Mouse (Mus musculus) gastrocnemius, adult 8-10 months (tissue): ENCODE results near the gene Mapkapk5. TPM values are rescaled to one million over a fixed set of nuclear protein-coding genes. Genes with fewer than 3 reads are reported as not detected.
"Not testable (repeated sequence)": the region's sequence is repeated elsewhere in the genome, so short reads cannot be mapped to it uniquely, and the experiment has no call there.

Experiments
- DNase-seq, 2 experiments: peaks; one replicate each; pipeline ENCODE4 v3.0.0; 2022; ENCODE audit warnings: low spot score in 2 of 2
- total RNA-seq, 4 experiments: library from RNA; stranded (reverse); gene quantifications; 2 replicates each; pipeline ENCODE4 v1.2.4; 2022

Gene Mapkapk5
- total RNA-seq, 4 experiments from 2014 or later: 112 to 152 (median 133) TPM

- peak; percentile 79 to 85 for DNase-seq
Measured at GRCm38 (mm10) chr5:121564468-121564895, 18.8 kb upstream of the Mapkapk5 start.

- no peak for DNase-seq
Measured at GRCm38 (mm10) chr5:121562436-121562835, 16.7 kb upstream of the Mapkapk5 start.

GRCm38 (mm10) chr5:121549196-121549595 lies 3.5 kb upstream of the Mapkapk5 start:
- DNase-seq: peak; percentile 46 to 75

- no peak for DNase-seq
Measured at GRCm38 (mm10) chr5:121547084-121547483, 1.4 kb upstream of the Mapkapk5 start.

GRCm38 (mm10) chr5:121546530-121546895 lies 808 bp upstream of the Mapkapk5 start:
- no peak for DNase-seq

- DNase-seq: peak in 1 of 2 experiments; percentile 20
Measured at GRCm38 (mm10) chr5:121544910-121545792, 554 bp downstream of the Mapkapk5 start, which contains the start of the genes Adam1a and Gm42878. TSS of gene Adam1a (minus strand) at chr5:121545482. TSS of gene Gm42878 (minus strand) at chr5:121545482.

GRCm38 (mm10) chr5:121543370-121543769 lies 2.3 kb downstream of the Mapkapk5 start:
- no peak for DNase-seq

GRCm38 (mm10) chr5:121541235-121541634 lies 4.5 kb downstream of the Mapkapk5 start:
- DNase-seq: no peak

GRCm38 (mm10) chr5:121540066-121540465 lies 5.6 kb downstream of the Mapkapk5 start:
- DNase-seq: no peak

- DNase-seq: no peak
Measured at GRCm38 (mm10) chr5:121537588-121537987, 8.1 kb downstream of the Mapkapk5 start.

- no peak for DNase-seq
Measured at GRCm38 (mm10) chr5:121536921-121537555, 8.7 kb downstream of the Mapkapk5 start.

GRCm38 (mm10) chr5:121535116-121535515 lies 10.6 kb downstream of the Mapkapk5 start:
- DNase-seq: no peak

GRCm38 (mm10) chr5:121534521-121534920 lies 11.2 kb downstream of the Mapkapk5 start:
- no peak for DNase-seq

- no peak for DNase-seq
Measured at GRCm38 (mm10) chr5:121526961-121527360, 18.7 kb downstream of the Mapkapk5 start.

- DNase-seq: no peak
Measured at GRCm38 (mm10) chr5:121526526-121526925, 19.2 kb downstream of the Mapkapk5 start.

- DNase-seq: no peak
Measured at GRCm38 (mm10) chr5:121525774-121526450, 19.8 kb downstream of the Mapkapk5 start.

GRCm38 (mm10) chr5:121519758-121520157 lies 25.9 kb downstream of the Mapkapk5 start:
- not testable (repeated sequence) for DNase-seq

GRCm38 (mm10) chr5:121518983-121519382 lies 26.7 kb downstream of the Mapkapk5 start:
- no peak for DNase-seq

GRCm38 (mm10) chr5:121510009-121510408 lies 35.7 kb downstream of the Mapkapk5 start:
- DNase-seq: no peak

GRCm38 (mm10) chr5:121506846-121507245 lies 38.9 kb downstream of the Mapkapk5 start:
- DNase-seq: no peak

GRCm38 (mm10) chr5:121503231-121503630 lies 42.5 kb downstream of the Mapkapk5 start, which contains the start of gene Adam1b:
TSS of gene Adam1b (minus strand) at chr5:121503435.
- no peak for DNase-seq
